Mouse (Mus musculus): ENCODE data around the gene Insm2. TPM values are rescaled to one million over a fixed set of nuclear protein-coding genes. Genes with fewer than 3 reads are reported as not detected.

Gene Insm2
- total and polyA plus RNA-seq, 3 experiments = not detected

GRCm38 (mm10) chr12:55566837-55567236 is 32.4 kb upstream of the Insm2 start:
- no peak for DNase-seq (ENCODE audit: extremely low read depth)
- no peak overlapping the region for H3K27ac ChIP-seq (ENCODE audit: insufficient read depth, low read depth)
- no peak overlapping the region for H3K4me2 ChIP-seq (ENCODE audit: insufficient read depth, low read depth, poor library complexity, severe bottlenecking)
- H3K9ac ChIP-seq (ENCODE audit: insufficient read depth, low read depth) = no peak overlapping the region
- TF ChIP-seq HCFC1 (IDR thresholded peaks at IDR 0.05; ENCODE audit: low read depth, low read length) (no peak), USF2 (conservative IDR thresholded peaks at IDR 0.05; ENCODE audit: low read depth, low read length) (no peak), TBP (conservative IDR thresholded peaks at IDR 0.05; ENCODE audit: low read depth, low read length) (no peak), UBTF (IDR thresholded peaks at IDR 0.05; ENCODE audit: low read depth, low read length) (no peak), ELF1 (IDR thresholded peaks at IDR 0.05; ENCODE audit: low read depth, low read length) (no peak), SIN3A (IDR thresholded peaks at IDR 0.05; ENCODE audit: low read length) (no peak), NRF1 (IDR thresholded peaks at IDR 0.05; ENCODE audit: low read depth, low read length) (no peak)
- no peaks in the 10 kb centered on the region; a peak in 1 of 4 replicates for H3K4me1 ChIP-seq (ENCODE audit: control insufficient read depth in 1 of 2, insufficient read depth in 2 of 2)
- H3K4me3 ChIP-seq (replicated peaks in 1 of 3; ENCODE audit: low read depth in 2 of 3, low read length in 2 of 3, poor library complexity in 1 of 3) = no peak overlapping the region
- H3K27me3 ChIP-seq (replicated peaks) = no peaks in the 10 kb centered on the region
- dilution Hi-C loops (cut with MboI; ENCODE audit: extremely low pct_ligation_motif_present, extremely low pct_unique_long_range_greater_than_20kb, low sequenced_read_pairs) = no loop called here
- in situ Hi-C loops (cut with MboI; ENCODE audit: low pct_ligation_motif_present, low pct_unique_long_range_greater_than_20kb, low sequenced_read_pairs) = no loop called here
- H3K36me3 ChIP-seq (replicated peaks in 1 of 2; ENCODE audit: control insufficient read depth in 1 of 2, insufficient read depth in 1 of 2, low read length in 1 of 2) = no peaks in the 10 kb centered on the region
- H3K9me3 ChIP-seq (replicated peaks; ENCODE audit: low read length) = no peaks in the 10 kb centered on the region
- H3K79me2 ChIP-seq (replicated peaks; ENCODE audit: control insufficient read depth, extremely low read depth, insufficient read depth, poor library complexity, severe bottlenecking) = no peaks in the 10 kb centered on the region

GRCm38 (mm10) chr12:55568466-55568865 is 30.8 kb upstream of the Insm2 start:
- dilution Hi-C loops (cut with MboI; ENCODE audit: extremely low pct_ligation_motif_present, extremely low pct_unique_long_range_greater_than_20kb, low sequenced_read_pairs) = no loop called here

GRCm38 (mm10) chr12:55569676-55570075 is 29.6 kb upstream of the Insm2 start:
- dilution Hi-C loops (cut with MboI; ENCODE audit: extremely low pct_ligation_motif_present, extremely low pct_unique_long_range_greater_than_20kb, low sequenced_read_pairs) = no loop called here
- TF ChIP-seq NRF1 (IDR thresholded peaks at IDR 0.05; ENCODE audit: low read depth, low read length) (no peak), JUN (IDR thresholded peaks at IDR 0.05; ENCODE audit: insufficient read depth, low read depth, low read length) (no peak), ZMIZ1 (IDR thresholded peaks at IDR 0.05; ENCODE audit: low read depth, low read length) (no peak), TCF12 (IDR thresholded peaks at IDR 0.05; ENCODE audit: low read depth, low read length) (no peak), JUND (conservative IDR thresholded peaks at IDR 0.05; ENCODE audit: low read depth, low read length) (no peak), PAX5 (IDR thresholded peaks at IDR 0.05; ENCODE audit: low read length) (no peak), RAD21 (IDR thresholded peaks at IDR 0.05; ENCODE audit: low read depth, low read length) (no peak), MAFK (IDR thresholded peaks at IDR 0.05; ENCODE audit: insufficient replicate concordance, low read length) (no peak), EP300 (IDR thresholded peaks at IDR 0.05; ENCODE audit: low read length) (no peak), MAZ (IDR thresholded peaks at IDR 0.05; ENCODE audit: low read depth, low read length) (no peak), MXI1 (IDR thresholded peaks at IDR 0.05; ENCODE audit: low read depth, low read length) (no peak), E2F4 (IDR thresholded peaks at IDR 0.05; ENCODE audit: insufficient replicate concordance, low read depth, low read length) (no peak), ETS1 (conservative IDR thresholded peaks at IDR 0.05; ENCODE audit: low read depth, low read length) (no peak), ZNF384 (IDR thresholded peaks at IDR 0.05; ENCODE audit: low read depth, low read length) (no peak), MEF2A (IDR thresholded peaks at IDR 0.05; ENCODE audit: borderline replicate concordance, low read depth, low read length) (no peak)
- Histone ChIP-seq H3K79me2 (replicated peaks; ENCODE audit: control insufficient read depth, extremely low read depth, insufficient read depth, poor library complexity, severe bottlenecking) (no peaks in the 10 kb centered on the region), H3K9me3 (replicated peaks; ENCODE audit: low read length) (no peaks in the 10 kb centered on the region), H3K4me3 (replicated peaks in 1 of 3; ENCODE audit: low read depth in 2 of 3, low read length in 2 of 3, poor library complexity in 1 of 3) (peak overlapping the region in 1 of 3 experiments; percentile 22), H3K9ac (ENCODE audit: insufficient read depth, low read depth) (no peak overlapping the region), H3K4me1 (ENCODE audit: control insufficient read depth in 1 of 2, insufficient read depth in 2 of 2) (no peaks in the 10 kb centered on the region), H3K4me2 (ENCODE audit: insufficient read depth, low read depth, poor library complexity, severe bottlenecking) (peak overlapping the region; percentile 54; the same call in 1 of the 2 replicates), H3K27me3 (replicated peaks) (no peaks in the 10 kb centered on the region), H3K36me3 (replicated peaks in 1 of 2; ENCODE audit: control insufficient read depth in 1 of 2, insufficient read depth in 1 of 2, low read length in 1 of 2) (no peaks in the 10 kb centered on the region), H3K27ac (ENCODE audit: insufficient read depth, low read depth) (no peak overlapping the region)
- no peak for DNase-seq (ENCODE audit: extremely low read depth)
- in situ Hi-C loops (cut with MboI; ENCODE audit: low pct_ligation_motif_present, low pct_unique_long_range_greater_than_20kb, low sequenced_read_pairs) = no loop called here

More at GRCm38 (mm10) chr12:55568466-55568865, 30.8 kb upstream of the Insm2 start:
- no peaks in the 10 kb centered on the region for H3K79me2 ChIP-seq (replicated peaks; ENCODE audit: control insufficient read depth, extremely low read depth, insufficient read depth, poor library complexity, severe bottlenecking)
- no peaks in the 10 kb centered on the region for H3K9me3 ChIP-seq (replicated peaks; ENCODE audit: low read length)
- H3K27ac ChIP-seq (ENCODE audit: insufficient read depth, low read depth) = no peak overlapping the region
- in situ Hi-C loops (cut with MboI; ENCODE audit: low pct_ligation_motif_present, low pct_unique_long_range_greater_than_20kb, low sequenced_read_pairs) = no loop called here
- H3K4me1 ChIP-seq (ENCODE audit: control insufficient read depth in 1 of 2, insufficient read depth in 2 of 2) = no peaks in the 10 kb centered on the region; a peak in 1 of 4 replicates
- no peaks in the 10 kb centered on the region for H3K27me3 ChIP-seq (replicated peaks)
- H3K9ac ChIP-seq (ENCODE audit: insufficient read depth, low read depth) = no peak overlapping the region
- TF ChIP-seq ZC3H11A (IDR thresholded peaks at IDR 0.05; ENCODE audit: low read depth, low read length) (no peak), RCOR1 (conservative IDR thresholded peaks at IDR 0.05; ENCODE audit: low read depth, low read length) (no peak), JUN (IDR thresholded peaks at IDR 0.05; ENCODE audit: insufficient read depth, low read depth, low read length) (no peak), HCFC1 (IDR thresholded peaks at IDR 0.05; ENCODE audit: low read depth, low read length) (no peak), MEF2A (IDR thresholded peaks at IDR 0.05; ENCODE audit: borderline replicate concordance, low read depth, low read length) (no peak), BHLHE40 (IDR thresholded peaks at IDR 0.05; ENCODE audit: low read depth, low read length) (no peak), MXI1 (IDR thresholded peaks at IDR 0.05; ENCODE audit: low read depth, low read length) (no peak), POLR2A (IDR thresholded peaks at IDR 0.05; ENCODE audit: low read depth, low read length) (no peak), TCF12 (IDR thresholded peaks at IDR 0.05; ENCODE audit: low read depth, low read length) (no peak), SIN3A (IDR thresholded peaks at IDR 0.05; ENCODE audit: low read length) (no peak), NRF1 (IDR thresholded peaks at IDR 0.05; ENCODE audit: low read depth, low read length) (no peak), TBP (conservative IDR thresholded peaks at IDR 0.05; ENCODE audit: low read depth, low read length) (no peak)
- H3K36me3 ChIP-seq (replicated peaks in 1 of 2; ENCODE audit: control insufficient read depth in 1 of 2, insufficient read depth in 1 of 2, low read length in 1 of 2) = no peaks in the 10 kb centered on the region
- no peak for DNase-seq (ENCODE audit: extremely low read depth)
- no peak overlapping the region for H3K4me2 ChIP-seq (ENCODE audit: insufficient read depth, low read depth, poor library complexity, severe bottlenecking)
- H3K4me3 ChIP-seq (replicated peaks in 1 of 3; ENCODE audit: low read depth in 2 of 3, low read length in 2 of 3, poor library complexity in 1 of 3) = no peak overlapping the region

All from CH12.LX (cell line).